Mouse (Mus musculus) 3134 (cell line): ENCODE data around the gene Dlx6.
A peak's percentile ranks its signal among the peaks of the same experiment; 100 is the strongest.

ENCODE experiments used
- DNase-seq: peaks from one replicate; pipeline ENCODE4 v3.0.0-alpha.2; 2011; ENCODE audit warnings: low spot score; ENCODE audit not compliant: insufficient read length; ENCODE audit errors: extremely low read depth

Dlx6 gene

DNA sequence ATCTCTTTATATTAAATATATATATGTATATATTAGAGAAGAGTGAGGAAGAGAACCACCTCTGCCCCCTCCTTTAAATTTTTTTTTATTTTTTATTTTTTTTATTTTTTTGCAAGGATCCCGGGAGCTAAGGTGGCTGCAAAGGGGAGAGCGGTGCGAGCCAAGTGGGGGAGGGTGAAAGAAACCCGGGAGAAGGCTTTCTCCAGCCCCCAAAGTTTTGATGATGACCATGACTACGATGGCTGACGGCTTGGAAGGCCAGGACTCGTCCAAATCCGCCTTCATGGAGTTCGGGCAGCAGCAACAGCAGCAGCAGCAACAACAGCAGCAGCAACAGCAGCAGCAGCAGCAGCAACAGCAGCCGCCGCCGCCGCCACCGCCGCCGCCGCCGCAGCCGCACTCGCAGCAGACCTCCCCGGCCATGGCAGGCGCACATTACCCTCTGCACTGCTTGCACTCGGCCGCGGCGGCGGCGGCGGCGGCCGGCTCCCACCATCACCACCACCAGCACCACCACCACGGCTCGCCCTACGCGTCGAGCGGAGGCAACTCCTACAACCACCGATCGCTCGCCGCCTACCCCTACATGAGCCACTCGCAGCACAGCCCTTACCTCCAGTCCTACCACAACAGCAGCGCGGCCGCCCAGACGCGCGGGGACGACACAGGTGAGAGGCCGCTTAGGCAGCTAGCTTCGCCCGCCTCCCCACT, at the start of gene Dlx6:
Dlx6 (plus strand) TSS at position 175 of the 711 bp plus-strand sequence.
- DNase-seq: peak; percentile 49

DNA sequence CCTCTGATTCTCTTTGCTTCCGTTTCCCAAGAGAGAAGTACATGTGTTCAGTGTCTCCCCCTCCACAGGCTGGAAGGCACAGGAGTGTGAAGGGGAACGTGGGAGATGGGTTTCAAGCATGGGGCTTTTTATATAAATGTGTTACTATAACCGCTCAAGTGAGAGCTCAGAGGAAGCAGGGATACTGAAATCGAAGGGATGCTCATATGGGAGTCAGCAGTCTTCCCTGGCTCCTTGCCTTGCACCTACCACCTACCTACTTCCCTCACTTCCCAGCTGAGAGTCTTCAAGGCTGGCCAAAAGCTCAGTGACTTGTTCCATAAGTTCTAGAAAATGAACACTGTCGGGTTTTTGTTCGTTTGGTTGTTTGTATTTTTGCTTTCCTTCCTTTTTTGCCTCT, 46.3 kb upstream of the Dlx6 start:
- DNase-seq: no peak

DNA sequence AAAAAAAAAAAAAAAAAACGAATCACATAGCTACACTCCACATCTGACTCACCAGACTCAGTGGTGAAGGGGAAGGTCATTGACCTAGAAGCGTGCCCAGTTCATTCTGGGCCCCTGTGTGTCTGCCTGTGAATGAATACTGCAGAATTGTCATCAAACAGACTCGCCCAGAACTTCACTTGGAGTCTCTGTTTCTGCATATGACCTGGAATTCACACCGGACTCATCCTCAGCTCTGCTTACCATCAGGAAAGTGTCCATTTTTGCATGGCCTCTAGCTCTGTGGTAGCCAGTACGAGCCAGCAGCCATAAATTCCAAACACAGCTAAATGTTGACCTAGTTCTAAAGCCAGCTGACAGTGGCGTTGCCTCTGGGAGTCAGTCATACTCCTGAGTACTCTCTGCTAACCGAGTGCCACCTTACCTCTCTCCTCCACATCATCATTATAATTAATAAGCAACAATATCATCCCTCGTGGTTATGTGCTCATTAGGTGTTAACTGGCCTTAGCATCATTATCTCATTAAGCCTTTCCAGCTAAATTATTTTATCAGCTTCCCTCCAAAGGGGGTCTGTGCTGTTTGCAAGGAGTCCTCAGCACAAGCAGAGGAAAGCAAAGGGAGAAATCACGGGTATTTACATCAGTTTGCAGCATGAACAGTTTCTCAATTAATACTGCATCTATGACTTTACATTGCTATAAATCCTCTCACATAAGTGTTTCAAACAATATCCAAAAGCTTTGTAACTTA, 44.9 kb upstream of the Dlx6 start:
- peak; percentile 36 for DNase-seq

DNA sequence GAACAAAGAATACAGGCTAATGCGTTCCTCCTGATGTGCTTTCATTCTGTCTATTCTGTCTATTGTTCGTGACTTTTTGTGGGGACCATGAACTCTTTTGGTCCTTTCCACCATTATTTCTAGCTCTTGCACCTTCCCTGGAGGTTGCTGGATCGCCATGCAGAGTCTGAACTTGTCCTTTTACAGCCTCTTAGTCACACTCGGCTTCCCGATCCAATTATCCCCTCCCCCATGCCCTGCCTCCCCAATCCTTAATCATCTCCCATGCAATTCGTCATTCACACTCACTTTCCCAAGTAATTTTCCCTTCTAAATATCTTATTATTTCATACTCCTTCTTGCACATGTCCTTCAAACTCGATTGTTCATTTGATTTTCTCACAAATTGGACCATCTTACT, 44.0 kb upstream of the Dlx6 start:
- no peak for DNase-seq

GRCm38 (mm10) chr6:6825313-6825712, 37.8 kb upstream of the Dlx6 start:
- DNase-seq: no peak

GRCm38 (mm10) chr6:6826861-6827260, 36.3 kb upstream of the Dlx6 start:
- peak; percentile 51 for DNase-seq

DNA sequence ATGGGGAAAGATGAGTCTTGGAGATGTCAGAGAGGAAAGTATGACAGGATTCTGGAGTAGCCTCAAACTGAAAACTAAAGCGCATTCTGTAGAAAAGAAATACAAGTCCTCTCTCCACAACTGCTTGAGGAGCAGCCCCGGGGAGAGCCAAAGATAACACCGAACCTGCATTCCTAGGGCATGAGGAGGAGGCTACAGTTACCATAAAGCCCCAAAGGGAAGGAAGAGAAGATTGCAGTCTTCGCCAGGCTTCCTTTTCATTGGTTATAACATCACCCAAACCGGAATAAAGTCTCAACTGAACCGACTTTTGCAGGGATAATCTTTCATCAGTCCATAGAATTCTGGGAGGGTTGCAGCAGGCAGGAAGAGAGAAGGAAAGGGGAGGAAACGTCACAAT, 32.7 kb upstream of the Dlx6 start:
- no peak for DNase-seq

GRCm38 (mm10) chr6:6833301-6833700, 29.8 kb upstream of the Dlx6 start:
- DNase-seq: peak; percentile 35

DNA sequence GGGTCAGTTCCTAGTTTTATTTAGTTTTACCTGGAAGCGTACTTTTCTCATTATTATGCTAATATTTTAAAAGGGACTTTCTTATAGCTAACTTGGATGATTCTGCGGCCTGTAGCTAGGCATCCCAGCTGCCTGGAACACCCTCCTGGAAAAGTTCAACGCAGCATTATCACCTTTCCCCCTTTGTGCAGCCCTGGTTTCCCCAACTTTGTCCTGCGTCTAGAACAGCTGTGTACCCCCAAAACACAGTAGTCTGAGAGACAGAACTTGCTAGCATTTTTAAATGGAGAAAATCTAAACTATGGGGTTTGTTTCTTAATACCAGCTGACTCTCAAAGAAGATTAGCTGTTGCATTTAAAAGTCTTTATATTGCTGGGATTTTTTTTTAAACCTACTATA, 14.6 kb upstream of the Dlx6 start:
- no peak for DNase-seq

DNA sequence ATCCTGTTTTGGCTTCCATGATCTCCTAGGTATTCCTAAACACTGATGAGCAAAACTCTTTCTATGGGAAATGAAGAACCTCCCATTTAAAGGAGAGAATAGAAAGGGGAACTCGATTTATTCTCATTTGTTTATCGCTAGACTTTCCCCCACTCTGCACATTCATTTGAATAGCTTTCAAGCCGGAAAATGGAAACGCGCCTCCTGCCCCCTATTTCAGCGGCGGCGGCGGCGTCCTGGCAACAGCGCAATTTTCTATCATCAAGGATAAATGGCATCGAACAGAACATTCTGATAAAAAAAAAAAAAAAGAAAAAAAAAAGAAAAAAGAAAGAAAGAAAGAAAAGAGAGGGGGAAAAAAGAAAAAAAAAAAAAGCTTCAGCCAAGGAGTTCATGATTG, 13.4 kb upstream of the Dlx6 start:
- no peak for DNase-seq

DNA sequence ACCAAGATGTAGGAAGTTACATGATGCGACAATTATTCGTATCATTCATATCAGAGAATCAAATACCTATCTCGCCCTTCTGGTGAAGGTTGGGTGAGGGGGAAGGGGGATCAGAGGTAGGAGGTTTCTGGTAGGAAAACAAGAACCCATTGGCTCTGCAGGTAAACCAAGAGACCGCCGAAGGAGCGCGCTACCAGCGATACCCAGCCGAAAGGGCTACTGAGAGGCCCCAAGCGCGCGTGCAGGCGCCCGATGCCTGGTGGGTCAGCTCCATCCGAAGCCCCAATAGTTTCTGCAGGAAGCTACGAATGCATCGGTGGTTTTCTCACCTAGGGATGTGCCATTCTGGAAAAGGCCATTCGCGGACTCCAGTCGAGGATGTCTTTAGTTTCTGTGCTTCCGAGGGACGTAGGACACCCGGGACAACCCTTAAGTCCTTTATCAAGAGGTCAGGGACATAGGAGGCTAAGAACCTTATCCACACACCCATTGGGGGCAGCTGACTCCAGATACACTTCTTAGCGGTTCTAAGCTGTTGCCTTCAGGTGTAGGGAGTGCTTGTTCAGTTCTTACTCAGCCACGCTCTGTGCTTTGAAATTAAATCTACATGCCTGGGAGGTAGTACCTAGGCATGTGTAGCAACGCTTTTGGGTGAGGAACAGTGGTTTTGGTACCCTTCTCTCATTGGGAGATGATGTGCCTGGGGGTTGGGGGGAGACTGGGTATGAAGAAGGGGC, 12.6 kb upstream of the Dlx6 start:
- DNase-seq: no peak

GRCm38 (mm10) chr6:6851166-6851565, 12.0 kb upstream of the Dlx6 start:
- DNase-seq: no peak

- DNase-seq: no peak
These were observed 10.2 kb upstream of the Dlx6 start for GRCm38 (mm10) chr6:6852944-6853343.

- DNase-seq: no peak
These were observed 9.0 kb upstream of the Dlx6 start for GRCm38 (mm10) chr6:6854176-6854575.

DNA sequence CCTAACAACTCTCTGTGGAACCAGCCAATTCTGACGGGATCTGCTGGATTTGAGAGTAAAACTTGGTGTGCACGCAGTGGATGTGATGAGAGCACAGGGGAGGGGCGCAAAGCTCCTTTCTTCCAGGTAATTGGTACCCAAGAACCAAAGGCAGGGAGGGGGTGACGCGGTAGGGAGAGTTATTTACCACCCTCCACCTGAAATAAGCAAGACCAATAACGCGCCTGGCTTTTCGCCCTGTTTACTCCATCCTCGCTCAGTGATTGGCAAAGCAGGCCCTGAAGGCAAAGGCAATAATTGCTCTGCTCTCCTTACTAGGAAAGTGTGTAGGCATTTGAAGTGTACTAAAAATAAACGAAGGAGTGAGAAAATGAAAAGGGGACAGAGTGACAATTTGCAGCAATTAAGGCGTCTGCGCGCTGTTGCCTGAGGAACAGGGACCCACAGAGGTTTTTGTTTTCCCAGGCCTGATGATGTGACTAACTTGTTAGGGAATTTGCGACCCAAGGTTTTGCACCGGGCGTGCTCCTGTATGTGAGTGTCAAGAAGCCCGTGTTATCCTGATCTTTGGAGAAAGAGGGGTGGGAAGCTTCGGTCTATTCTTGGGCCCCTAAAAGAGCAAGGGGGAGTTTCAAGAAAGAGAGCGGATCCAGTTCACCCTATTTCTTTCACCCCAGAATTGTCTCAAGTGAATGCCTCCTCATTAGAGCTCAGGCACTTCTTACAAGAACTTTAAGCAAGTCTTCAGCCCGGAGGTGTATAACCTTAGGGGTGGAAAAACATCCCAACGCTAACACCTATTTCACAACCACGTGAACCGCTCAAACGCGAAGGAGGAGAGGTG, 8.0 kb upstream of the Dlx6 start:
- no peak for DNase-seq

GRCm38 (mm10) chr6:6855746-6856185, 7.4 kb upstream of the Dlx6 start:
- no peak for DNase-seq

- no peak for DNase-seq
These were observed 6.8 kb upstream of the Dlx6 start for GRCm38 (mm10) chr6:6856316-6856715.

GRCm38 (mm10) chr6:6856881-6857280, 6.3 kb upstream of the Dlx6 start:
- DNase-seq: no peak

- no peak for DNase-seq
These were observed 5.4 kb upstream of the Dlx6 start for GRCm38 (mm10) chr6:6857766-6858165.

GRCm38 (mm10) chr6:6858571-6858970, 4.6 kb upstream of the Dlx6 start:
- DNase-seq: no peak
